Mouse (Mus musculus) limb, embryonic 15.5 days (tissue): Measurements from ENCODE around the gene Cerk. TPM values are rescaled to one million over a fixed set of nuclear protein-coding genes. Genes with fewer than 3 reads are reported as not detected.
"Not testable (repeated sequence)": the region's sequence is repeated elsewhere in the genome, so short reads cannot be mapped to it uniquely, and the experiment has no call there.

Source experiments
- ATAC-seq: fragments of 200-750 bp; cut with Nextera tagmentation; 2 replicates; pipeline ENCODE4 v1.8.0; 2017; ENCODE audit warnings: low read depth, moderate TSS enrichment; ENCODE audit not compliant: insufficient number of reproducible peaks, low FRiP score, low TSS enrichment
- H3K27ac ChIP-seq: fragments of 300-500 bp; sonication (generic); 2 replicates; pipeline ENCODE4 v1.5.1; 2015; ENCODE audit warnings: moderate library complexity, mild to moderate bottlenecking, inconsistent platforms
- H3K27me3 ChIP-seq: fragments of 300-500 bp; sonication (generic); 2 replicates; pipeline ENCODE4 v1.6.1; 2015; ENCODE audit warnings: inconsistent platforms
- H3K36me3 ChIP-seq: fragments of 300-500 bp; sonication (generic); 2 replicates; pipeline ENCODE4 v1.6.1; 2015; ENCODE audit warnings: inconsistent platforms
- H3K4me1 ChIP-seq: fragments of 300-500 bp; sonication (generic); 2 replicates; pipeline ENCODE4 v1.6.1; 2015; ENCODE audit warnings: inconsistent platforms
- H3K4me2 ChIP-seq: fragments of 300-500 bp; sonication (generic); 2 replicates; pipeline ENCODE4 v1.6.1; 2015; ENCODE audit warnings: mild to moderate bottlenecking, inconsistent platforms
- H3K4me3 ChIP-seq: fragments of 300-500 bp; sonication (generic); 2 replicates; pipeline ENCODE4 v1.5.1; 2015; ENCODE audit warnings: mild to moderate bottlenecking, inconsistent platforms
- H3K9ac ChIP-seq: fragments of 300-500 bp; sonication (generic); 2 replicates; pipeline ENCODE4 v1.6.1; 2015; ENCODE audit warnings: inconsistent platforms
- H3K9me3 ChIP-seq: fragments of 300-500 bp; sonication (generic); 2 replicates; pipeline ENCODE4 v1.6.1; 2016; ENCODE audit warnings: inconsistent platforms
- WGBS: fragments of 180-500 bp; shearing (Covaris S2); methylation state at CpG from one replicate; pipeline ENCODE4 v1.1.7; 2015; 5-methylcytosine and 5-hydroxymethylcytosine counted together
- polyA plus RNA-seq: library from polyadenylated mRNA; unstranded; fragments of >200 nt; fragmentation: Nextera tagmentation; extraction: Ambion mirVana; gene quantifications from 2 replicates; pipeline ENCODE4 v1.2.1, GENCODE M21; 2015

The Cerk gene
- polyA plus RNA-seq, 1 experiment from 2014 or later = 17.7 TPM

DNA sequence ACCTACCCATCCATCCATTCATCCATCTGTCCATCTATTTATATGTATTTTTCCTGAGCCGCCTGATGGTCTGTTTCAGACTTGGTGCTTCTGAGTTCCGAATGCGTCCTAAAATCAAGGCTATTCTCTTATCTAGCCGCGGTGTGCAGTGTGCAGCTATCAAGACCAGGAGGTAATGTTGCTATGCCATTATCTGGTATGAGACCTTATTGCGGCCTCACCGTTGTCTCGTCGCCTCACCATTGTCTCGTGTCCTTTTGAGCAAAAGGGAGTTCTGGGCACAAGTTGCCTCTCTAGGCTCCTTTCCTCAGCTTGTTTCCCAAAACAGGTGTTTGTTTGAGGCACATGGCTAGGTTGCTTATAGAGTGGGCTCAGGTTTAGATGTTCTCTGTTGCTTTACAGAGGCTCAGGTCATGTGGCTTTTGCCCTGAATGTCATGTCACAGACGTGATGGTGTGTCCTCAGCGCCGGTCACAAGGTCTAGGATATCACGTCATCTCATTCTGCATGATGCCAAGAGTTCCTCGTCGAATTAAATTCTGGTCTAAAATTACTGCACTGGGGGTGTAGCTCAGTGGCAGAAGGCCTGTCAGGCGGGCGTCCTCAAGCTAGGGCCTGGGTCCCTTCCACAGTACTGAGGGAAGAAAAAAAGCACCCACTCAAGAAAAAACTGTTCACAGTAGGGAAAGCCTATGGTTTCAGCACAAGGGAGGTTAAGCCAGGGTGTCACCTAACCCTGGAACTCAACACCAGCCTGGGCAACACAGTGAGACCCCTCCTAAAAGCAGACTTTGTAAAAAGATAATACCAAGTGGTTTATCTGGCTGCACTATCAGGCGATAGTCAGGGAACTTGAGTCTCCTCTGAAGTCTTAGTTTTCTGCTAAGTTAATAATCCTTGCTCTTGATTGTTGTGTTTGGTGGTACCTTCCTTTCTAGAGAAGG lies 81.3 kb downstream of the Cerk start:
- H3K36me3 ChIP-seq = peaks cover 18% of the 10 kb centered on the region
- 92% methylated on average over 19 of the region's 19 CpGs for WGBS
- peaks cover 9% of the 10 kb centered on the region; the same call in 1 of the 2 replicates for H3K4me1 ChIP-seq
- H3K4me2 ChIP-seq = no peak overlapping the region
- ATAC-seq = no peak
- no peak overlapping the region for H3K9ac ChIP-seq
- no peaks in the 10 kb centered on the region for H3K27me3 ChIP-seq
- H3K9me3 ChIP-seq = no peaks in the 10 kb centered on the region
- H3K4me3 ChIP-seq = no peak overlapping the region
- no peak overlapping the region for H3K27ac ChIP-seq

GRCm38 (mm10) chr15:86102308-86102707 lies 83.6 kb downstream of the Cerk start:
- Histone ChIP-seq H3K9ac (no peak overlapping the region), H3K36me3 (peaks cover 18% of the 10 kb centered on the region), H3K4me3 (no peak overlapping the region), H3K27me3 (no peaks in the 10 kb centered on the region), H3K4me1 (no peaks in the 10 kb centered on the region), H3K4me2 (no peak overlapping the region), H3K27ac (no peak overlapping the region), H3K9me3 (no peaks in the 10 kb centered on the region)
- 78% methylated on average over 15 of the region's 15 CpGs for WGBS
- ATAC-seq = no peak

GRCm38 (mm10) chr15:86101585-86101984 lies 84.4 kb downstream of the Cerk start:
- Histone ChIP-seq H3K9me3 (no peaks in the 10 kb centered on the region), H3K4me1 (no peaks in the 10 kb centered on the region), H3K4me3 (no peak overlapping the region), H3K27me3 (no peaks in the 10 kb centered on the region), H3K4me2 (no peak overlapping the region), H3K27ac (no peak overlapping the region), H3K36me3 (peaks cover 18% of the 10 kb centered on the region), H3K9ac (no peak overlapping the region)
- WGBS = 79% methylated on average over 9 of the region's 9 CpGs
- no peak for ATAC-seq

- Histone ChIP-seq H3K4me2 (no peak overlapping the region), H3K4me1 (peaks cover 4% of the 10 kb centered on the region; the same call in 1 of the 2 replicates), H3K9ac (no peak overlapping the region), H3K27ac (no peak overlapping the region), H3K27me3 (no peaks in the 10 kb centered on the region), H3K4me3 (no peak overlapping the region), H3K9me3 (no peaks in the 10 kb centered on the region), H3K36me3 (peaks cover 14% of the 10 kb centered on the region)
- ATAC-seq = no peak
- 65% methylated on average over 2 of the region's 2 CpGs for WGBS
Measured at GRCm38 (mm10) chr15:86097871-86098270, 88.1 kb downstream of the Cerk start.

- not testable (repeated sequence) for H3K4me3 ChIP-seq, H3K9me3 ChIP-seq, H3K9ac ChIP-seq, ATAC-seq, H3K4me1 ChIP-seq, H3K27ac ChIP-seq, H3K27me3 ChIP-seq, H3K4me2 ChIP-seq
- peaks cover 11% of the 10 kb centered on the region for H3K36me3 ChIP-seq
- 93% methylated on average over 5 of the region's 5 CpGs for WGBS
Measured at GRCm38 (mm10) chr15:86096604-86097020, 89.3 kb downstream of the Cerk start.

DNA sequence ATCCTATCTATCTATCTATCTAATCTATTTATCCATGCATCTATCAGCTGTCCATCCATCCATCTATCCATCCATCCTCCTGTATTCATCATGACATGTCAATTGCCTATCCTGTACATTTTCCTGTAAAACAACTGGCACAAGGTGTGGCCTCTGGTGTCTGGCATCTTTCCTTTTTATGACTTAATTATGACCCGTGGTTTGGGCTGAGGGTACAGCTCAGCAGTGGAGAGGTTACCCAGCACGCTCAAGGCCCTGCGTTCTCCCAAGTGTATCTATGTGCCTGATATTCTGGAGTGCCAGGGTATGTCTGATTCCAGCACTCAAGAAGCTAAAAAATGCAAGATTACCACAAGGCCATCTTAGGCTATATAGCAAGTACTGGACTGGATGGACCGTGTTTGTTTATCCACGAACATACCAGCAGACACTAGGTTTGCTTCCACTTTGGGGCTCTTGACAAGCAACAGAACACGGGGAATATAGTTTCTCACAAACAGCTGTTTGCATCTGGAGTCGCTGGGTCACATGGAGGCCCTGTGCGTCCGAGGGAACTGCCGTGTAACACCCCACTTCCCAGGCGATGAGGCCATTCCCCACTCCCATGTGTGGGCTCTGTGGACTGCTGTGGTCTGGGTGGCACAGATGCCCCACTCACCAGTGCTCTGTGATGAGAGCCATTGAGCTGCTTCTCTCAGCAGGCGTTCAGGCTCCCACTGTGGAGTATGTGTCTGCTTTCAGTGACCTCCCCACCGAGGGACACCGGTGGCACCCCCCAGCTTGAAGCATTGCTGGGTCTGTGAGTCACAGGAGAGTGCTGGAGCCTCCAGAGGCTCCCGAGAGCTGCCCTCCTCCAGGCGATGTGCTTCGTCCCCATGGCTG lies 90.0 kb downstream of the Cerk start:
- Histone ChIP-seq H3K9ac (no peak overlapping the region), H3K4me2 (no peak overlapping the region), H3K27ac (no peak overlapping the region), H3K27me3 (no peaks in the 10 kb centered on the region), H3K36me3 (peaks cover 4% of the 10 kb centered on the region; the same call in 1 of the 2 replicates), H3K4me1 (peaks cover 12% of the 10 kb centered on the region), H3K9me3 (no peaks in the 10 kb centered on the region), H3K4me3 (no peak overlapping the region)
- ATAC-seq = no peak
- 84% methylated on average over 17 of the region's 17 CpGs for WGBS

- Histone ChIP-seq H3K4me3 (no peak overlapping the region), H3K36me3 (no peaks in the 10 kb centered on the region; the same call in 1 of the 2 replicates), H3K9me3 (no peaks in the 10 kb centered on the region), H3K9ac (no peak overlapping the region), H3K4me2 (no peak overlapping the region), H3K4me1 (peaks cover 25% of the 10 kb centered on the region), H3K27ac (no peak overlapping the region), H3K27me3 (no peaks in the 10 kb centered on the region)
- no peak for ATAC-seq
- WGBS = 66% methylated on average over 10 of the region's 10 CpGs
Measured at GRCm38 (mm10) chr15:86094324-86095121, 91.4 kb downstream of the Cerk start.

DNA sequence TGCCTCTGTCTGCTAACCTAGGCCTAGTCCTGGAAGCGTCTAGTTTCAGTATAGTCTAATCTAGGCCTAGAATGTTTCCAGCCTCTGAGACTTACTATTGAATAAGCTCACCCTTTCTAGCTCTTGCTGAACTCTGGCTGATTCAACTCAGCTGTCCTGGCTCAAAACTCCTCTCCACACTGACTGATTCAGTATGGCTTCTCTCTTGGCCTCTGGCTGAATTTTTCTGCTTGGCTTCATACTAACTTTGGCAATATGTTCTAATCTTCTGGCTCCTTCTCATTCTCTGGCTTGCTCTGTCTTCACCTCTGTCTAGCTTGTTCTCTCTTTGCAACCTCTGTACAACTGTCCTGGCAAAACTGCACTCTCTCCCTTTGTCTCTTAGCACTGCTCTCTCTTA lies 92.7 kb downstream of the Cerk start:
- Histone ChIP-seq H3K9me3 (no peaks in the 10 kb centered on the region), H3K4me3 (no peak overlapping the region), H3K4me2 (no peak overlapping the region), H3K9ac (no peak overlapping the region), H3K27ac (no peak overlapping the region; the same call in 1 of the 2 replicates), H3K27me3 (no peaks in the 10 kb centered on the region), H3K36me3 (no peaks in the 10 kb centered on the region; the same call in 1 of the 2 replicates), H3K4me1 (peaks cover 35% of the 10 kb centered on the region)
- WGBS = 81% methylated on average over 1 of the region's 1 CpGs
- no peak for ATAC-seq

- Histone ChIP-seq H3K27me3 (no peaks in the 10 kb centered on the region), H3K36me3 (no peaks in the 10 kb centered on the region; the same call in 1 of the 2 replicates), H3K4me1 (peaks cover 45% of the 10 kb centered on the region), H3K27ac (no peak overlapping the region), H3K4me3 (no peak overlapping the region), H3K9ac (no peak overlapping the region), H3K4me2 (no peak overlapping the region), H3K9me3 (no peaks in the 10 kb centered on the region)
- no peak for ATAC-seq
- WGBS = 80% methylated on average over 12 of the region's 12 CpGs
Measured at GRCm38 (mm10) chr15:86091998-86092670, 93.8 kb downstream of the Cerk start.

DNA sequence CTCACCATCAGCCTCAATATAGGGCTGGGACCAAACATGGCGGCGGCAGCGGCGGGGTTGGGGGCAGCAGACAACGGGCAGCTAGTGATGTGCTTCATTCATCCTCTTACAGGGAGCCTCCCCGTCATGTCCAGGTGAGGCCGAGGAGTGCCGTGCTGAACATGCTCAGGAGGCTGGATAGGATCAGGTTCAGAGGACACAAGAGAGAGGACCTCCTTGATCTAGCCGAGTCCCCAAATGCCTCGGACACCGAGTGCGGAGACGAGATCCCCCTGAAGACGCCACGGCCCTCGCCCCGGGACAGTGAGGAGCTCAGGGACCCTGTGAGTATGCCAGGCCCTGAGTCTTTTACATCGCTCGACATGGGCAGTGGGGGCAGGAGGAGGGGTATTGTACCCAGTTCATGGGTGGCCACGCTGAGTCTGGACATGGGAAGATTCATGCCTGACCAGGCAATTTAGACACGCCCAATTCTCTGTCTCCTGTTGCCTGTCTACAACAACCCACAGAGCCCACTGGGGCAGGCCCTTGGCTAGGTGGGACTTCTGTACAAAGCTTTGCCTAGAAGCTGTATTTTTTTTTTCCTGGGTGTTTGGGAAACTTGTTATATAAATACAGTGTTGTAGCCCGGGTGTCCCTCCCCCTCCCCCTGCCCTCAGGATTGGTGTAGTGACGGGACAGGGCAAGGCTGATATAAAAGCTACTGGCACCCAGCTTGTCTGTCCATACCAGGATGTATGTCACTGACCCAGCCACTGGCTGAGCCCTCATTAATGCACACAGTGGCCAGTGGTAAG lies 94.5 kb downstream of the Cerk start:
- H3K27ac ChIP-seq = no peak overlapping the region
- no peak for ATAC-seq
- WGBS = 95% methylated on average over 23 of the region's 23 CpGs
- H3K9ac ChIP-seq = no peak overlapping the region
- no peak overlapping the region for H3K4me3 ChIP-seq
- no peaks in the 10 kb centered on the region for H3K9me3 ChIP-seq
- peaks cover 53% of the 10 kb centered on the region for H3K4me1 ChIP-seq
- no peak overlapping the region for H3K4me2 ChIP-seq
- H3K36me3 ChIP-seq = no peaks in the 10 kb centered on the region; the same call in 1 of the 2 replicates
- H3K27me3 ChIP-seq = no peaks in the 10 kb centered on the region
